Mouse (Mus musculus): ENCODE measurements around the gene Mrpl30.

Gene Mrpl30

GRCm38 (mm10) chr1:37900288-37900687 lies 10.0 kb downstream of the Mrpl30 start:
- no peak for DNase-seq (ENCODE audit: low spot score in 2 of 2)

DNA sequence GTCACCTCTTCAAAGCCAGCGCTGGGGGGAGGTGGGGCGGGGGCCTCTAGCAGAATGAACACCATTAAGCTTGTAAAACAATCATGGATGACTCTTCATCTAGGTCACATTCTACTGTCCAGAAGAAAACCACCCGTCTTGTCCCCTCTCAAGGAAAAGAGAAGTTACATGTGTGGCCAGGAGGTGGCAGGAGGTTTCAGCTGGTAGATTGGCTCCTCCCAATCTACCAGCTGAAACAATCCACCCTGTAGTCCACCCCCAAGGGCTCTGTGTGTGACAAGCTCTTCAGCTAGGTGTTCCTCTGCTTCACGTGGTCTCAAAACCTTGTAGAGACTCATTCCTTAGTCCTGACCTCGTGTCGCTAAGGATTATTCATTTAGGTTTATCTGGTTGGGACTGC lies 12.9 kb downstream of the Mrpl30 start:
- no peak for DNase-seq (ENCODE audit: low spot score in 2 of 2)

- no peak for DNase-seq (ENCODE audit: low spot score in 2 of 2)
Measured at GRCm38 (mm10) chr1:37912751-37913150, 22.5 kb downstream of the Mrpl30 start.

- DNase-seq (ENCODE audit: low spot score in 2 of 2) = no peak
Measured at GRCm38 (mm10) chr1:37916393-37916792, 26.1 kb downstream of the Mrpl30 start, which contains the start of gene Lyg2. Gene Lyg2, minus strand, starts transcription at chr1:37916493.

GRCm38 (mm10) chr1:37917666-37918065 lies 27.4 kb downstream of the Mrpl30 start:
- no peak for DNase-seq (ENCODE audit: low spot score in 2 of 2)

DNA sequence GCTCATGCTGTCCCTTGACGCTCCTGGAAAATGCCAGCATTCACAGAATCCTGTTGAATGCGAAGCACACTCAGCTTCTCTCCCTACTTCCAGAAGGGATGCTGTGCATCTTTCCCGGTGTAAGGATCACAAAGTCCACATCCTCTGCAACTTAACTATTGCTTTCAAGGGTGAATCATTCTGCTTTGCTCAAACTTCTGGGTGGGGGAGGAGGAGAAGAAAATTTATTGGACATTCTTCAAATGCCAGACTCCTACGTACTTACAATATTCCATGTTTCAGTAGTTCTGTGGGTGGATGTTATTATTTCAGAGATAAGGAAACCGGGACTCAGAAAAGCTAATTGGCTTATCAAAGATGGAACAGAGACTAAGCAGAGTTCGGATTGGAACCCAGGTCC lies 27.8 kb downstream of the Mrpl30 start:
- DNase-seq (ENCODE audit: low spot score in 2 of 2) = no peak

DNA sequence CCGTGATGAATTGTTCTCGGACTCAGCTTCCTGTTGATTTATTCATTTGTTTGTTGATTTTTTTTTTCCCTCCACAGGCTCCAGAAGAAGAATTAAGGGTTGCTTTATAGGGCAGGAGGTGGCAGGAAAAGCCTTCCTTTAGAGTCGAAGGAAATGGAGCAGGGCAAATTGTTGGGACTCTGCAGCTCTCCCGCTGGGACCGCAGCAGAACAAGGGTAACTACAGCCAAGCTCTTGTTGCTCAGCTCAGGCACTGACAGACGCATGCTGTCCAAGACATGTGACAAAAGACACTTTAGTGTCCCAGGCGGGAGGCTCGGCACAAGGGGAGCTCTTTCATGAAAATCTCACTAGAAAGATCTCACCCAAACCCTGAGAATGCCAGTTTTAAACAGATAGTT lies 32.3 kb downstream of the Mrpl30 start:
- no peak for DNase-seq (ENCODE audit: low spot score in 2 of 2)

DNA sequence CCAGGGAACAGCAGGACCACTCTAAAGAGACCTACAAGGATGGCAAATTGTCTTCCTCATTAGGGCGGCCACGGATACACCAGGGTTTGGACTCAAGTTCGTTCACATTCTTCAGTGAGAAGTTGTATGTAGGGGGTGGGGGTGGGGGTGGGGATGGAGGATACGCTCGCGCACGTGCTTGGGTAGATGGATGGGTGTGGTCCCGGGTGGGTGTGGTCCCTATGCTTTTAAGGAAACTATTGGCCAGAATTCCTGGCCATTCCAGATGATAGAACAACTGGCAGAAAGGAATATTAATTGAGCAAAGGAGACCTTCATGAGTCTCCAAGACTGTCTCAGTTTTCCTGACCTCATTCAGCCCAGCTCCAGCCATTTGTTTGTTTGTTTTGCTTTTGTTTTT lies 35.7 kb downstream of the Mrpl30 start:
- no peak for DNase-seq (ENCODE audit: low spot score in 2 of 2)

GRCm38 (mm10) chr1:37931806-37932205 lies 41.5 kb downstream of the Mrpl30 start:
- DNase-seq (ENCODE audit: low spot score in 2 of 2) = no peak

Data from spleen, postnatal 14 days (tissue).